Mouse (Mus musculus) activated CD4-positive, CD25-positive, alpha-beta regulatory T cell, adult 9 weeks (primary cell): ENCODE data around the gene Spata13. TPM values are rescaled to one million over a fixed set of nuclear protein-coding genes. Genes with fewer than 3 reads are reported as not detected.

Experiments used
- polyA plus RNA-seq: library from polyadenylated mRNA; unstranded; fragments of 100-300 nt; shearing (Covaris generic); gene quantifications from one replicate; pipeline ENCODE4 v1.2.1, GENCODE M21; 2017

The Spata13 gene
- polyA plus RNA-seq = 211 TPM

GRCm38 (mm10) chr14:60633961-60634864, at the start of gene Spata13:
Gene Spata13 (plus strand): TSS chr14:60634001.

GRCm38 (mm10) chr14:60767884-60768283, 134.1 kb downstream of the Spata13 start, which contains the start of gene C1qtnf9:
Gene C1qtnf9 (plus strand): TSS chr14:60768134.

GRCm38 (mm10) chr14:60784427-60785315, 150.9 kb downstream of the Spata13 start, which contains the start of gene Mipep:
Gene Mipep (plus strand): TSS chr14:60784573.

Other genes starting within 250 kb of the Spata13 start
- gene C1qtnf9, start 134.1 kb downstream of the Spata13 start, polyA plus RNA-seq = not detected
- gene Mipep, start 150.6 kb downstream of the Spata13 start, polyA plus RNA-seq = 2.3 TPM